Mouse (Mus musculus): ENCODE results near the gene Phpt1. TPM values are rescaled to one million over a fixed set of nuclear protein-coding genes. Genes with fewer than 3 reads are reported as not detected.

Phpt1 gene
- polyA plus RNA-seq, 1 experiment from 2014 or later: 163 TPM

- H3K4me3 ChIP-seq: no peak overlapping the region
- H3K27me3 ChIP-seq: no peaks in the 10 kb centered on the region
- no peak overlapping the region for H3K27ac ChIP-seq
- no peak overlapping the region for H3K9ac ChIP-seq
- H3K36me3 ChIP-seq: peaks cover 96% of the 10 kb centered on the region
- no peaks in the 10 kb centered on the region for H3K4me1 ChIP-seq
- WGBS: 88% methylated on average over 9 of the region's 9 CpGs
- no peak overlapping the region for H3K4me2 ChIP-seq (replicated peaks)
- no peak for ATAC-seq (ENCODE audit: low FRiP score, low read depth)
- no peaks in the 10 kb centered on the region for H3K9me3 ChIP-seq
Measured at GRCm38 (mm10) chr2:25526510-25527302, 48.3 kb downstream of the Phpt1 start.

Other genes with a start within 250 kb of the Phpt1 start
- gene Man1b1, start 242.9 kb downstream of the Phpt1 start, polyA plus RNA-seq (2015; fragmentation: Nextera tagmentation; extraction: Ambion mirVana): 54.5 and 60.2 TPM in 2 replicates
- 21.3 and 24.7 TPM in 2 replicates for gene Dpp7, start 218.9 kb downstream of the Phpt1 start, polyA plus RNA-seq (2015; fragmentation: Nextera tagmentation; extraction: Ambion mirVana)
- 11.3 and 13.2 TPM in 2 replicates for gene Uap1l1, start 209.5 kb downstream of the Phpt1 start, polyA plus RNA-seq (2015; fragmentation: Nextera tagmentation; extraction: Ambion mirVana)
- 43.4 and 45.5 TPM in 2 replicates for gene Sapcd2, start 202.9 kb downstream of the Phpt1 start, polyA plus RNA-seq (2015; fragmentation: Nextera tagmentation; extraction: Ambion mirVana)
- gene Entpd2, start 179.3 kb downstream of the Phpt1 start, polyA plus RNA-seq (2015; fragmentation: Nextera tagmentation; extraction: Ambion mirVana): 0.55 and 0.73 TPM in 2 replicates
- gene Npdc1, start 175.9 kb downstream of the Phpt1 start, polyA plus RNA-seq (2015; fragmentation: Nextera tagmentation; extraction: Ambion mirVana): 29.1 and 32.6 TPM in 2 replicates
- gene Fut7, start 152.0 kb downstream of the Phpt1 start, polyA plus RNA-seq (2015; fragmentation: Nextera tagmentation; extraction: Ambion mirVana): 0.06 TPM in 1 of 2 replicates, not detected in the other
- gene Abca2, start 146.5 kb downstream of the Phpt1 start, polyA plus RNA-seq (2015; fragmentation: Nextera tagmentation; extraction: Ambion mirVana): 3.3 and 3.8 TPM in 2 replicates
- gene Clic3, start 118.4 kb downstream of the Phpt1 start, polyA plus RNA-seq (2015; fragmentation: Nextera tagmentation; extraction: Ambion mirVana): 2.2 and 2.5 TPM in 2 replicates
- 35.0 and 37.6 TPM in 2 replicates for gene Paxx, start 114.1 kb downstream of the Phpt1 start, polyA plus RNA-seq (2015; fragmentation: Nextera tagmentation; extraction: Ambion mirVana)
- gene Ptgds, start 105.2 kb downstream of the Phpt1 start, polyA plus RNA-seq (2015; fragmentation: Nextera tagmentation; extraction: Ambion mirVana): 0.80 and 2.5 TPM in 2 replicates
- not detected in 2 replicates for gene Lcn12, start 81.3 kb downstream of the Phpt1 start, polyA plus RNA-seq (2015; fragmentation: Nextera tagmentation; extraction: Ambion mirVana)
- 69.5 and 79.7 TPM in 2 replicates for gene Fbxw5, start 74.5 kb downstream of the Phpt1 start, polyA plus RNA-seq (2015; fragmentation: Nextera tagmentation; extraction: Ambion mirVana)
- 5.5 and 7.2 TPM in 2 replicates for gene C8g, start 73.5 kb downstream of the Phpt1 start, polyA plus RNA-seq (2015; fragmentation: Nextera tagmentation; extraction: Ambion mirVana)
- 37.3 and 40.6 TPM in 2 replicates for gene Traf2, start 28.3 kb downstream of the Phpt1 start, polyA plus RNA-seq (2015; fragmentation: Nextera tagmentation; extraction: Ambion mirVana)
- 330 TPM in 2 replicates for gene Edf1, start 17.4 kb downstream of the Phpt1 start, polyA plus RNA-seq (2015; fragmentation: Nextera tagmentation; extraction: Ambion mirVana)
- 4.9 and 5.8 TPM in 2 replicates for gene Mamdc4, start 379 bp downstream of the Phpt1 start, polyA plus RNA-seq (2015; fragmentation: Nextera tagmentation; extraction: Ambion mirVana)
- 0.85 and 1.0 TPM in 2 replicates for gene Ajm1, start 6.5 kb upstream of the Phpt1 start, polyA plus RNA-seq (2015; fragmentation: Nextera tagmentation; extraction: Ambion mirVana)
- 76.9 and 83.8 TPM in 2 replicates for gene Rabl6, start 33.3 kb upstream of the Phpt1 start, polyA plus RNA-seq (2015; fragmentation: Nextera tagmentation; extraction: Ambion mirVana)
- gene Ccdc183, start 42.5 kb upstream of the Phpt1 start, polyA plus RNA-seq (2015; fragmentation: Nextera tagmentation; extraction: Ambion mirVana): 0.18 and 0.36 TPM in 2 replicates
- gene Tmem141, start 46.8 kb upstream of the Phpt1 start, polyA plus RNA-seq (2015; fragmentation: Nextera tagmentation; extraction: Ambion mirVana): 27.2 and 28.7 TPM in 2 replicates
- gene Fcna, start 52.8 kb upstream of the Phpt1 start, polyA plus RNA-seq (2015; fragmentation: Nextera tagmentation; extraction: Ambion mirVana): 0.98 and 1.8 TPM in 2 replicates
- 0.24 TPM in 1 of 2 replicates, not detected in the other for gene Lcn8, start 77.9 kb upstream of the Phpt1 start, polyA plus RNA-seq (2015; fragmentation: Nextera tagmentation; extraction: Ambion mirVana)
- gene Lcn5, start 82.7 kb upstream of the Phpt1 start, polyA plus RNA-seq (2015; fragmentation: Nextera tagmentation; extraction: Ambion mirVana): not detected in 2 replicates
- gene Lcn6, start 101.6 kb upstream of the Phpt1 start, polyA plus RNA-seq (2015; fragmentation: Nextera tagmentation; extraction: Ambion mirVana): not detected in 2 replicates
- not detected in 2 replicates for gene Lcn10, start 107.5 kb upstream of the Phpt1 start, polyA plus RNA-seq (2015; fragmentation: Nextera tagmentation; extraction: Ambion mirVana)
- not detected in 2 replicates for gene Obp2a, start 124.8 kb upstream of the Phpt1 start, polyA plus RNA-seq (2015; fragmentation: Nextera tagmentation; extraction: Ambion mirVana)
- 98.8 and 99.8 TPM in 2 replicates for gene Bmyc, start 131.5 kb upstream of the Phpt1 start, polyA plus RNA-seq (2015; fragmentation: Nextera tagmentation; extraction: Ambion mirVana)
- gene Obp2b, start 161.8 kb upstream of the Phpt1 start, polyA plus RNA-seq (2015; fragmentation: Nextera tagmentation; extraction: Ambion mirVana): not detected in 2 replicates
- not detected in 2 replicates for gene Lcn3, start 190.3 kb upstream of the Phpt1 start, polyA plus RNA-seq (2015; fragmentation: Nextera tagmentation; extraction: Ambion mirVana)
- gene Lcn11, start 201.8 kb upstream of the Phpt1 start, polyA plus RNA-seq (2015; fragmentation: Nextera tagmentation; extraction: Ambion mirVana): not detected in 2 replicates
- gene Gm13539, start 207.0 kb upstream of the Phpt1 start, polyA plus RNA-seq (2015; fragmentation: Nextera tagmentation; extraction: Ambion mirVana): not detected in 2 replicates
- not detected in 2 replicates for gene Glt6d1, start 240.6 kb upstream of the Phpt1 start, polyA plus RNA-seq (2015; fragmentation: Nextera tagmentation; extraction: Ambion mirVana)
- gene Lcn9, start 247.9 kb upstream of the Phpt1 start, polyA plus RNA-seq (2015; fragmentation: Nextera tagmentation; extraction: Ambion mirVana): not detected in 2 replicates

All from limb, embryonic 13.5 days (tissue).